Mouse (Mus musculus): ENCODE data around the gene Dner. TPM values are rescaled to one million over a fixed set of nuclear protein-coding genes. Genes with fewer than 3 reads are reported as not detected.

The Dner gene
- total RNA-seq, 2 experiments from 2014 or later = not detected

DNA sequence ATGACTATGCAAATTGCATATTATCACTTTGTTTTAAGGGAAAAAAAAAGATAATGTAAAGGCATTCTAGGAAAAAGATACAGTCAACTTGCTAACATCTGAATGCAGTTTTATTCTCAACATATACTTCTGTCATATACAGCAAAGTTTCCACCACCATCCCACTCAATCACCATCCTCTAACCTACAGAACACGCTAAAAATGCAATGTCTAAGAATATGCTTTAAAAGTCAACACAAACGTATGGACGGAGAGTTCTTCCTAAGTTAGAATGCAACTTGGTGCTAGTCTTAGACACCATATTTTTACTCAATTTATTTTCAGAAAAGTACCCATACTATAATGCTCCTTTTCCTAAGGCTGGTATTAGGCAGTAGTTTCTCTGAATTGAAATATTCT lies 144.0 kb downstream of the Dner start:
- no peak for ATAC-seq (replicated peaks; ENCODE audit: low FRiP score, low TSS enrichment, poor library complexity, severe bottlenecking)

DNA sequence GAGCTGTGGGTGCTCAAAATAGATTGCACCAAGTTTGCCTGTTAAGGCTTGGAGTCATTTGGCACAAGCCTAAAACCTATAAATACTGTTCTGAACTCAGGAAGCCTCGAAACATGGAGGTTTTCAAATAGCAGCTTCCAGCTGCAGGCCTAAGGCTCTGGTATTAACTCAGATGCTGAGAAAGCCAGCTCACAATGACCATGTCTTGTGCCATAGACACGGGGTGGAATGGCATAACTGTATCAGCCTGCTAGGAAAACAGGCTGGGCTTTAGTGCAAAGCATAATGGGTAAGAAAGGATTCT lies 146.0 kb downstream of the Dner start:
- no peak for ATAC-seq (replicated peaks; ENCODE audit: low FRiP score, low TSS enrichment, poor library complexity, severe bottlenecking)

DNA sequence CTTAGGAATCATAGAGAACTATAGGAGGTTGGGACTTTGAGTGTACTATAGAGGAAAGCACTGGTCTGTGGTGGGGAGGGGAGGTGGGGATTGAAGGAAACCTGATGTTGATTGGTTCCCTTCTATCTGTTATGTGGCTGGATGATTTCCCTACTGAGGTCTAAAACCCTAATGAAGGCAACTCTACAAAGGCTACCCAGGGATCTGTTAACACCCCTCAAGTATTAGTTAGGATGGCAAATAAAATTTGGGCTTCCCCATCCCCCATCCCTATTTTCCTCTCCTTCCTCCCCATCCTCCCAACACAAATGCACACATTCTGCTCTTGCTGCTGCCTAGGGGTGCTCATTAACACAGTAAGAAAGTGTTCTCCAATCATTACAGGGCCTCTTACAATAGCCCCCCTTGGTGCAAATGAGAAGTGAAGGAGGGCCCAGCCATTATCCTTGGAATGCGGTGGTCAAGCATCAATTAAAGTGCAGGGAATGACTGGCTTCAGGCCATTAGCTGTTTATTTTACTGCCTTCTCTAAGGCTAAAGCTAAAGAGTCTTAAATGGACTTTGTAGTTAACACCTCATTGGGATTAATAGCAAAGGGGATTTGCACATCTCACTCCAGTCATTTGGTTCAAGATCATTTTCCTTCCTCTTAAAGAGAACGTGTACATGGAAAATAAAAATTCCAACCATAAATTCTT lies 146.5 kb downstream of the Dner start:
- no peak for ATAC-seq (replicated peaks; ENCODE audit: low FRiP score, low TSS enrichment, poor library complexity, severe bottlenecking)

DNA sequence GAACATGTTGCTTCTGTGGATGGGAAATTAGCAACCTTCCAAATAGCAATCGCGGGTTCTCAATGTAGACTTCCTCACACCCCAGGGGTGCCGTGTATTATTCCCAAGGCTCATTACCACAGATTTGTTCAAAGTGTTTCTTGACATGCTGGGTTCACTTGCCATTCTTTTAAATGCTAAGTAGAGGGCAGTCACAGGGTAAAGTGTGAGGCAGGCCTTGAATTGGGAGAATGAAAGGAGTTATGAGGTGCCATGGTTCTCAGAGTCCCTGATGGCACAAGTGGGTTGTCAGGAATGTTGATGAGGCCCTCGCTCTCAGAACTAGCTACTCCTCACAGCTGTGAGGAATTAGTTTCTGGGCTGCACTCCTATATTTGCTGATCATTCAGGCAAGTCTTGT lies 160.0 kb downstream of the Dner start:
- no peak for ATAC-seq (replicated peaks; ENCODE audit: low FRiP score, low TSS enrichment, poor library complexity, severe bottlenecking)

DNA sequence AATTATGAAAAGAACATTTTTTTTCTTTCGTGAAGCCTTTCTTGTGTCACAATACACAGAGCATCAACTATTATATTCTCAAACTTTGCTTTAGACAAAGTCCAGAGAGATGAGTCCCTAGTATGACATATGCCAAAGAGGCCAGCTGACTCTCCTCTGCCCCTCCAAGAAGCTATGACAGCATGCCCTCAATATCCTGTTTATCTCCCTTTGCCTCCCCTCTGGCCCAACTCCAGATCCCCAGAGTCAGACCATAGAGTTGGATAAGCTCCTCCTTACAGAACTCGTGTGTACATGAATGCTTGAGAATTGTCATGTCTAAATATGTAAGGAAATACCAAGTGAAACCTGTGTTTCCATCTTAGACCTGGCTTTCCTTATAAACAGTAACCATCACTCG lies 170.5 kb downstream of the Dner start:
- no peak for ATAC-seq (replicated peaks; ENCODE audit: low FRiP score, low TSS enrichment, poor library complexity, severe bottlenecking)

DNA sequence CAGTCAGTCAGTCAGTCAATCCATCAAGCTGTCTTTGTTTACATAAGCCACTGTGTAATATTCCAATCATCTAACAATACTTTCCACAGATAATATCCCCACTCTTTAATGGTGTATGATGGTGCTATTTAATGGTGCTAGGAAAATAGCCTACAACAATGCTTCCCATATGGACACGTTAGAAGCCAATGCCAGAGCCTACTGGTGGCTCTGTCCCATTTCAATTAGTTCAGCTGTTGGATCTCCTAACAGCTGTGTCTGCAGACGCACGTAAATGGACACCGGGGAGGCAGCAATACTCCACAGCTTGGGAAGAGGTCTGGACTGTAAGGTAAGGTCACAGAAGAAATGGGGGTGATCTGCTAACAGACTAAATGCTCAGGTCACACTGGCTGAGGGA lies 171.6 kb downstream of the Dner start:
- no peak for ATAC-seq (replicated peaks; ENCODE audit: low FRiP score, low TSS enrichment, poor library complexity, severe bottlenecking)

DNA sequence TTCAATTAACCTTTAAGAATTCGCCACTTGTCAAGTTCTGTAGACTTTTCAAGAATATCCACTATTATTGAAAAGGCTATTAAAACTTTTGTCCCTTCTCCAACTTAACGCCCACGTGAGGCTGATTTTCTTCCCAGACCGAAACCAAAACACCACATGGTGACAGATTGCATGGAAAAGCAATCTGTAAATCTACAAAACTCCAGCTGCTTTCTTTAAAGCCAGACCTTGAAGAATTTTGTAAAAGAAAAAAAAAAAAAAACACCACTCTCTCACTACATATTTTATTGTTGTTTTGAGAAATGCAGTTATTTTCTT lies 173.1 kb downstream of the Dner start:
- no peak for ATAC-seq (replicated peaks; ENCODE audit: low FRiP score, low TSS enrichment, poor library complexity, severe bottlenecking)

DNA sequence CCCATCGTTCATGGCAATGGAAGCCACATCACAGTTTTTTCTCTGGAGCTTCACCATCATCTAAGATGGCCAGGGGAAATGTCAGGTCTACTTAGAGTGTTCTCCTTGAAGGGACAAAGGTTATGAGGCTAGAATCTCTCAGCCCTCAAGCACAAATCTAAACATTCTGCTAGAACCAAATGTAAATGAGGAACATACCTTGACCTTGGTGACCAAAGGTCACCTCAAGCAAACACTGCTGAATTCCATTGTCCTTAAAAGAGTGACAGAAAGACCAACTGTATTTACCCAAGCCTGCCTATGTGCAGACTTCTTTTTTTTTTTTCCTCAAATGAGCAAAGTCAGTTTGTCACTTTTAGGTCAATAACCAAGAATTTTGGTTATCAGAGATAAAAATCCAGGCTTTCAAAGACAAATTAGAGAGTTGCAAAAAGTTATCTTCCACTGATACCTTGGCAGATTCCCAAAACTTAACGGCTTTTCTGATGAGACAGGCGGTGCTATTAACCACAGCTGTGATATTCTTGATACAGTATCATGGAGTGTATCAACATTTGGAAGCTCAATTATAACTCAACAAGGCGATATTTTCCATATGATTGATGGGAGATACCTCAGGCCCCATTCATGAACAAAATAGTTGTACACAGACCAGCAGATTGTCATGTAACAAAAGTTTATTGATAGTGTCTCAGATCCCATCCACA lies 173.6 kb downstream of the Dner start:
- no peak for ATAC-seq (replicated peaks; ENCODE audit: low FRiP score, low TSS enrichment, poor library complexity, severe bottlenecking)

DNA sequence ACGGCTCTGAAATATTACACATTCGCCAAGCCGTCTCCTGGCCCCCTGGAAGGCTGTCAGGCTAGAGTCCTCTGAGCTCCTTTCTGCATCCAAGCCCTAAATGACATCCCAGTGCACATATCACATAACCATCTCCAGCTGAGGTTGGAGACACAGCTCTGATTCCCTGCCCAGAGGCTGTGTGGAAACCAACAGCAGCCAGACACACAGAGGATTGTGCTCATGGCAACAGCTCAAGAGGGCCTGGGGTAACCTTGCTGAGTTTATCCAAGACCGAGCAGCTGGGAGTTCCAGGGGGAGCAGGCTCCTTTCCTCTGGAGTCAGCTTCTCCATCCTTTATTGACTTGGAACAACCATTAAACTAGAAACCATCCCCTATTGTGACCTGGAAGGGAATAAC lies 177.7 kb downstream of the Dner start:
- no peak for ATAC-seq (replicated peaks; ENCODE audit: low FRiP score, low TSS enrichment, poor library complexity, severe bottlenecking)

DNA sequence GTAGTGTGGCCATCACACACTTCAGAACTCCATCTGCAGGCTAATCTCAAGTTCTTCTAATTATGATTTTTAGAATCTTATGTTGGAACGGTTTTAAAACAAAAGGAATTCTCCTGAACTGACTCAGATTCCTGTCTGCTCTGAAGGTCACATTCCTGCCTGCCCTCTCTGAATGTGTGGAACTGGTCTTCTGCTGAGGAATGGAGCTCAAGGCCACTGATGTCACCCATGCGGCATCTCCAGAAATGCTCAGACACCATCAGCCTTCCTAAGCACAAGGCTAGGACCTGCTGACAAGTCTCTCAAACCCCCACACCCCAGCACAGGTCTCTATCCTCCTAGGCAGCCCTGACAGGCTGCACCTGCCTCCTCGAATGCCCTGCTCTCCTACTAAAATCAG lies 182.8 kb downstream of the Dner start:
- no peak for ATAC-seq (replicated peaks; ENCODE audit: low FRiP score, low TSS enrichment, poor library complexity, severe bottlenecking)

DNA sequence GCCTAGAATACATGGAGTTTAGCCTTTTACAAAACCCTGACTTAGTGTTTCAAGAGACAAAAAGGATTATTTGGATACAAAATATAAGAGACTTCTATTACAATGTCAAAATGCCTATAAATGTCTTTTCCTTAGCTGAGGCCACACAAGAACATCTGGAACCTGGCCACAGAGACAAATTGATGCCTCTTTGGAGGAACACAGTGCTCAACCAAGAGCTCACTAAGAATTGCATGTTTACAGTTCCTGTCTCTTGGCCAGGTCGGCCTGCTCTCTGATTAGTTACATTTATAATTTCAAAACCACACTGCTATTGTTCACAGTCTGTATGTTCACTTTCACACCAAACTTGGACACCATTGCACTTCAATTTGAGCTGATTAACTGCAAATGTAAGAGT lies 187.5 kb downstream of the Dner start:
- ATAC-seq (replicated peaks; ENCODE audit: low FRiP score, low TSS enrichment, poor library complexity, severe bottlenecking) = no peak

DNA sequence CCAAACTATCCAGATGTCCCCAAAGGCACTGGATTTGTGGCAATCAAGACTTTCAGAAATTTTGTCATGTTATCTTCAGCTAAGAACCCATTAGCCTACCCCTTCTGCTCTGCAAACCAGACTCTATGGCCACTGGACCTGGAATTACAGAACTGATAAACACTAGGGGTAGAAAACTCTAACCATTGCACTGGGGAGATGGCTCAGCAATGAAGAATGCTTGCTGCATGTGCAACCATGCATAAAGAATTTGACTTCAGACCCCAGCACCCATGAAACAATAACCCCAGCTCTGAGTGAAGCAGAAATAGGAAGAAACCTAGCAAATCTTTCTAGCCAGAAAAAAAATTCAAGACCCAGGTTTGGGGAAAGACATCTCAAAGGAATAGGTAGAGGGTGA lies 188.5 kb downstream of the Dner start:
- ATAC-seq (replicated peaks; ENCODE audit: low FRiP score, low TSS enrichment, poor library complexity, severe bottlenecking) = no peak

DNA sequence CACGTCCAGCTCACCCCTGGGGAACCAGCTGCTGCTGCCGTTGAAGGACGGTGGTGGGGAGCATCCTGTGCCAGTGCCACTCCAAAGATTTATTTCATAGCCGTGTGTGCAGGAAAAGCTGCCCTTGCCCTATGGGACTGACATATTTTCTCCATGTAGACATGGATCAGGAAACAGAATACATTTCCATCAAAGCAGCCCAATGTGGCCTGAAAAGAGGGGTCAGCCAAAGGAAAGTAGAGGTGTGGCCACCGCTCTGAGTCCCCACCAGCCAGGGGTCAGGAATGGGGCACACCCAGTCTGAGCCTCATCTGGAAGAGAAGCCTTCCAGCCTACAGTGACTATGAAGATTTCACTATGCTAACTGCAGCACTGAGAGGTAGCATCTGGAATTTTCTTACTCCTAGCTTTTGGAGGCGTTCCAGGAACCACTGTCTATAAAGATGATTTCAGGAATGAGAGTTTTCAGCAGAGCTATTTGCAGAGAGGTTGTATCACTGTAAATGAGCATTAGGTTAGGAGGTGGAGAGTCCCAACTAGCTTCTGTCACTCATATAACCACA lies 189.0 kb downstream of the Dner start:
- ATAC-seq (replicated peaks; ENCODE audit: low FRiP score, low TSS enrichment, poor library complexity, severe bottlenecking) = no peak

DNA sequence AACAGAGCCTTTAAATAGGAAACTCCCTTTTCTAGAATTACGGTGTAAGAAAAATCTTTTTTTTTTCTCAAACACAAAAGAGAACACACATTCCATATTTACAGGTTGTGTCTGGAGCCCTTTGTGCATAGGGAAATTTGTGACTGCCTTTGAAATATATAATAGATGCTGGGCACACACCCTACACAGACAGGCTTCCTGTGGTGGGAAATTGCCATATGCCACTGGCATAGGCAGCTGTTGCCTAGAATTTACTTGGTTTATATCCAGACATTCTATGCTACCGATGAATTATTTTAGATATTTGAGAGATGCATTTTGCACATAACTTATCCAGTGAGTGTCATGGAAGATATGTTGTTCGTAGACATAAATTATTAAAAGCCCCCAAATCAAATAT lies 195.3 kb downstream of the Dner start:
- no peak for ATAC-seq (replicated peaks; ENCODE audit: low FRiP score, low TSS enrichment, poor library complexity, severe bottlenecking)

DNA sequence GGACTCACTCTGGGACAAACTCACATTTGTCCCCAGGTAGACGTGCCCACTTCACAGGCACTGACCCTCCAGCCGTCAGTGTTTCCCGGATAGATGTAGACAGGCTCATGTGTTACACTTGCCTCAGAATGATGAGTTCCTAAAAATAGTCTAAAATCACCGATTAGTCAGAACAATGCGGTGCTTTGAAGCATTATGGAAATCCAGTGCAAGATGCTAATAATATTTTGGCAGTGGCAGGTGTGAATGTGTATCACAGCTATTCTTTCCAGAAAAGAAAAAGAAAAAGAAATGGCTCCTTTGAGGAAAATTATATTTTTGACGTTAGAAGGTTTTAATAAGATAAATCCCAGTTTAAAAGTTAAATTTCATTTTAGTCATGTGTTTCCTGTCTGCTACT lies 204.3 kb downstream of the Dner start:
- no peak for ATAC-seq (replicated peaks; ENCODE audit: low FRiP score, low TSS enrichment, poor library complexity, severe bottlenecking)

DNA sequence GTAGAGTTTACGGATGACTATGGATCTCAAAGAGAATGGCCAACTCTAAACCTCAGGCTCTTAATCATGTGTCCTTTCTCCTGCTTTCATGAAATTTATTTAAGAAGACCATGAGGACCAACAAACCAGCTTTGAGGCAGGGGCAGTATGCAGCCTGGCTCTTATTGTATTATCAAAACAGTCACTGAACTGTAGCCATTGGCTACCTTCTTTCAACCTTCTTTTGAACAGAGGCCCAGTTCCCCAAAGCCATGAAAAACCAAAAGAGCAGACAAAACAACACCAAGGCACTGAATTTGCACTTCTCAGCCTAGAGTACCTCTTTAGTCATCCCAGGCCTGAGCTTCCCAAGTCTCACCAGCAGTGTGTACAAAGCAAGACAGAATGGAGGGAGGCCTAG lies 207.5 kb downstream of the Dner start:
- ATAC-seq (replicated peaks; ENCODE audit: low FRiP score, low TSS enrichment, poor library complexity, severe bottlenecking) = no peak

DNA sequence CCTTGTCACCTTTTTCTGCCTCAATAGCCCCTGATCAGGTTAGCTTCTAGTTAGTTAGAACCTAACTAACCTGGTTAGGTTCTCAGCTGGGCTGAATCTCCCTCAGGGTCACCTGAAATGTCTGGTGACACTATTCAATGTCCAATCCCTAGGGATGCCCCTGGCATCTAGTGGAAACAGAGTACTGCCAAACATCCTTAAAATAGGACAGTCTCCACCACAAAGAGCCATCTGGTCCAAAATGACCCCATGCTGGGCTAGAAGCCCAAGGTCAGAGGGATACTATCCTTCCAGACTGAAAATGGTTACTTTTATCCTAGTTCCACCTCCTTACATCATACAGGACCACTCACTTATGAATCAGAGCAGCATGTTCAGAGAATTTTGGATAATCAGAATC lies 211.0 kb downstream of the Dner start:
- no peak for ATAC-seq (replicated peaks; ENCODE audit: low FRiP score, low TSS enrichment, poor library complexity, severe bottlenecking)

DNA sequence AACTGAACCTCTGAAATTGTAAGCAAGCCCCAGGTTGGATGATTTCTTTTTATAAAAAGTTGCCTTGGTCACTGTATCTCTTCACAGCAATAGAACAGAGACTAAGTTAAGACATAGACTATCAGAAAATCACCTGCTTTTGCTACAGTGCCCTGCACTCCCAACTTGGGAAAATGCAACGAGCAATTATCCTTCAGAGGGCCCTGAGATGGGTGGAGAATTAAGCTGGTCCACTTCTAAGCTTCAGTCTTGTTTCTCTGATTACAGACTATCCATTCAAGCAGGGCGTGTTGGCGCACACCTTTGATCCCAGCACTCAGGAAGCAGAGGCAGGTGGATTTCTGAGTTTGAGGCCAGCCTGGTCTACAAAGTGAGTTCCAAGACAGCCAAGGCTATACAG lies 211.4 kb downstream of the Dner start:
- no peak for ATAC-seq (replicated peaks; ENCODE audit: low FRiP score, low TSS enrichment, poor library complexity, severe bottlenecking)

DNA sequence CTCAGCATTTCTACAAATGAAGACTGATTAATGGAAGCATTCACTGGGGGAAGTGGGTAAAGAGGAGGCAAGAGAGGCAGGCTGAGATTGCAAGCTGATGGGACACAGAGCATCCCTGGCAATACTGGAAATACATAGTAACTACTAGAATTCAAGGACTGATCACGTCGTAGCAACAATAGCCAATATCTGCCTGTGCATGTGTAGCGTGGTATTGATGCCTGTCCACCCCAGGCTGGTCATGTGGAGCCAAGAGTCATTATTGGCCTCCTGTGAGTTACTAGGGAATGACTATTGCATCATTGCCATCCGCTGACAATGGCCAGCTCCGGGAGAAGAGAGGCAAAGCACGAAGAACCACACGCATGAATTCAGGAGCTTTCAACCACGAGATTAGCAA lies 216.0 kb downstream of the Dner start:
- ATAC-seq (replicated peaks; ENCODE audit: low FRiP score, low TSS enrichment, poor library complexity, severe bottlenecking) = no peak

DNA sequence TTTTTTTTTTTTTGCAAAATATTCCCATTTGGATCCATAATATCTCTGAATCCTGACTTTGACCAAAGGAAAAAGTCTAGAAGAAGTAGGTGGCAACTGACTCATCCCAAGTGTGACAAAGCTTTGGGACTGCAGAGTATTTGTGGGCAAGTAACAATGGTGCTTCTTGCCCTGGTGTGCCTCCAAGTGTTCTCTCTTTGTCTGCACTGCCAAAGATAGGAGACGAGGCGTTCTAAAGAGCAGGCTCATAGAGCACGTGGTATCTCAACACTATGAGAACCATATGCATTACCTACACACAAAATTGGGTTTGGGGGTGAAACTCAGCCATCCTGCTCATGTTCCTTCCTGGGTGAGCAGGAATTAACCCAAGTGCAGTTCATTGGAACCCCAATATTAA lies 221.7 kb downstream of the Dner start:
- no peak for ATAC-seq (replicated peaks; ENCODE audit: low FRiP score, low TSS enrichment, poor library complexity, severe bottlenecking)

DNA sequence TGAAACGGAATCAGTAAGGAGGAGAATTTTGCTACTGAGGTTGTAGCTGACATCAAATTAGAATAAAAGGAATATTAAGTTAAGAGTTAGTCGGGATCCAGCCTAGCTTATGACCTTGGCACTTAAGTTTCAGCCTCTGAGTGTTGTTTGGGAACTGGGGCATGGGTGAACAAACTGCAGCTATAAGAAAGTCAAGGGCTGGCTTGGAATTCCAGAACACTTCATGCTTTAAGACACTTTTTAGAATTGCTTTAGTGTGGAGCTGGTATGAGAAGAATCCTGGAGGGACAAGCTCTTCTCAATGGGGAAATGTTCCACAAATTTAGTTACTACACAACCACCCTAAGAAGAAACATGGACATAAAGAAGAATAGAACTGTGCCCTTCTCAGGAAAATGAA lies 223.8 kb downstream of the Dner start:
- no peak for ATAC-seq (replicated peaks; ENCODE audit: low FRiP score, low TSS enrichment, poor library complexity, severe bottlenecking)

DNA sequence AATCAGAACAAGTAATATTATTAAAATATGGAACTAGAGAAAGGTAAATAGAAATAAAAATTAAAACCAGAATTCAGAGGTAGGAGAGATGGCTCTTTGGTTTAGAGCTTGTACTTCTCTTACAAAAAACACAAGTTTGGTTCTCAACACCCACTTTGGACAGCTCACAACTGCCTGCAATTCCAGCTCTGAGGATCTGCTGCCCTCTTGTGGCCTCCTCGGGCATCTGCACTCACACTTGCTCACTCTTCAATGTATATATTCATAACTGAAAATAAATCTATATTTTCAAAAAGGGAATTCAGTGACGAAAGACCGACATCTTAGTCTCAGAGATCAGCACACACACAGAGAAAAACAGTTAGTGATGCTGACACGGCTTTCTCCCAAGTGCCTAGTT lies 225.7 kb downstream of the Dner start:
- no peak for ATAC-seq (replicated peaks; ENCODE audit: low FRiP score, low TSS enrichment, poor library complexity, severe bottlenecking)

Measured in megakaryocyte-erythroid progenitor cell, adult 5-6 weeks (primary cell).